Mouse (Mus musculus): ENCODE data around the gene Actc1. TPM values are rescaled to one million over a fixed set of nuclear protein-coding genes. Genes with fewer than 3 reads are reported as not detected.

The Actc1 gene
- total and polyA plus RNA-seq, 3 experiments = not detected

- Histone ChIP-seq H3K4me1 (ENCODE audit: control insufficient read depth in 1 of 2, insufficient read depth in 2 of 2) (no peaks in the 10 kb centered on the region), H3K9me3 (replicated peaks; ENCODE audit: low read length) (no peaks in the 10 kb centered on the region), H3K27me3 (replicated peaks) (no peaks in the 10 kb centered on the region), H3K36me3 (replicated peaks in 1 of 2; ENCODE audit: control insufficient read depth in 1 of 2, insufficient read depth in 1 of 2, low read length in 1 of 2) (no peaks in the 10 kb centered on the region), H3K4me2 (ENCODE audit: insufficient read depth, low read depth, poor library complexity, severe bottlenecking) (no peak overlapping the region), H3K4me3 (replicated peaks in 1 of 3; ENCODE audit: low read depth in 2 of 3, low read length in 2 of 3, poor library complexity in 1 of 3) (no peak overlapping the region), H3K79me2 (replicated peaks; ENCODE audit: control insufficient read depth, extremely low read depth, insufficient read depth, poor library complexity, severe bottlenecking) (no peaks in the 10 kb centered on the region), H3K9ac (ENCODE audit: insufficient read depth, low read depth) (no peak overlapping the region), H3K27ac (ENCODE audit: insufficient read depth, low read depth) (no peak overlapping the region)
- TF ChIP-seq MYC (IDR thresholded peaks at IDR 0.05; ENCODE audit: low read depth, low read length) = no peak
- TF ChIP-seq SMC3 (IDR thresholded peaks at IDR 0.05; ENCODE audit: low read depth, low read length) = no peak
- TF ChIP-seq ETS1 (conservative IDR thresholded peaks at IDR 0.05; ENCODE audit: low read depth, low read length) = no peak
- no peak for TF ChIP-seq ELF1 (IDR thresholded peaks at IDR 0.05; ENCODE audit: low read depth, low read length)
- TF ChIP-seq SIN3A (IDR thresholded peaks at IDR 0.05; ENCODE audit: low read length) = no peak
- no peak for TF ChIP-seq CHD2 (IDR thresholded peaks at IDR 0.05; ENCODE audit: low read length)
- no peak for DNase-seq (ENCODE audit: extremely low read depth)
- in situ Hi-C loops (cut with MboI; ENCODE audit: low pct_ligation_motif_present, low pct_unique_long_range_greater_than_20kb, low sequenced_read_pairs) = loop anchor here (25.0 kb wide), 1 partner anchor 185 kb away; no protein-coding TSS in a partner anchor
- dilution Hi-C loops (cut with MboI; ENCODE audit: extremely low pct_ligation_motif_present, extremely low pct_unique_long_range_greater_than_20kb, low sequenced_read_pairs) = no loop called here
Observed at GRCm38 (mm10) chr2:114071876-114072275, 18.5 kb upstream of the Actc1 start.

GRCm38 (mm10) chr2:114066226-114066625, 12.9 kb upstream of the Actc1 start:
- Histone ChIP-seq H3K9me3 (replicated peaks; ENCODE audit: low read length) (no peaks in the 10 kb centered on the region), H3K36me3 (replicated peaks in 1 of 2; ENCODE audit: control insufficient read depth in 1 of 2, insufficient read depth in 1 of 2, low read length in 1 of 2) (no peaks in the 10 kb centered on the region), H3K79me2 (replicated peaks; ENCODE audit: control insufficient read depth, extremely low read depth, insufficient read depth, poor library complexity, severe bottlenecking) (no peaks in the 10 kb centered on the region), H3K4me3 (replicated peaks in 1 of 3; ENCODE audit: low read depth in 2 of 3, low read length in 2 of 3, poor library complexity in 1 of 3) (no peak overlapping the region), H3K27ac (ENCODE audit: insufficient read depth, low read depth) (no peak overlapping the region), H3K9ac (ENCODE audit: insufficient read depth, low read depth) (no peak overlapping the region), H3K4me2 (ENCODE audit: insufficient read depth, low read depth, poor library complexity, severe bottlenecking) (no peak overlapping the region), H3K4me1 (ENCODE audit: control insufficient read depth in 1 of 2, insufficient read depth in 2 of 2) (no peaks in the 10 kb centered on the region), H3K27me3 (replicated peaks) (no peaks in the 10 kb centered on the region)
- DNase-seq (ENCODE audit: extremely low read depth) = no peak
- dilution Hi-C loops (cut with MboI; ENCODE audit: extremely low pct_ligation_motif_present, extremely low pct_unique_long_range_greater_than_20kb, low sequenced_read_pairs) = no loop called here
- in situ Hi-C loops (cut with MboI; ENCODE audit: low pct_ligation_motif_present, low pct_unique_long_range_greater_than_20kb, low sequenced_read_pairs) = loop anchor here (25.0 kb wide), 1 partner anchor 179 kb away; no protein-coding TSS in a partner anchor
- TF ChIP-seq SMC3 (IDR thresholded peaks at IDR 0.05; ENCODE audit: low read depth, low read length) = no peak

GRCm38 (mm10) chr2:114064004-114064403, 10.7 kb upstream of the Actc1 start:
- Histone ChIP-seq H3K79me2 (replicated peaks; ENCODE audit: control insufficient read depth, extremely low read depth, insufficient read depth, poor library complexity, severe bottlenecking) (no peaks in the 10 kb centered on the region), H3K9me3 (replicated peaks; ENCODE audit: low read length) (no peaks in the 10 kb centered on the region), H3K4me3 (replicated peaks in 1 of 3; ENCODE audit: low read depth in 2 of 3, low read length in 2 of 3, poor library complexity in 1 of 3) (no peak overlapping the region), H3K4me1 (ENCODE audit: control insufficient read depth in 1 of 2, insufficient read depth in 2 of 2) (peaks cover 0 to 6% of the 10 kb centered on the region in 2 experiments; a peak in 1 of 4 replicates), H3K9ac (ENCODE audit: insufficient read depth, low read depth) (no peak overlapping the region), H3K36me3 (replicated peaks in 1 of 2; ENCODE audit: control insufficient read depth in 1 of 2, insufficient read depth in 1 of 2, low read length in 1 of 2) (no peaks in the 10 kb centered on the region), H3K27me3 (replicated peaks) (no peaks in the 10 kb centered on the region), H3K27ac (ENCODE audit: insufficient read depth, low read depth) (no peak overlapping the region), H3K4me2 (ENCODE audit: insufficient read depth, low read depth, poor library complexity, severe bottlenecking) (no peak overlapping the region)
- dilution Hi-C loops (cut with MboI; ENCODE audit: extremely low pct_ligation_motif_present, extremely low pct_unique_long_range_greater_than_20kb, low sequenced_read_pairs) (no loop called here), in situ Hi-C loops (cut with MboI; ENCODE audit: low pct_ligation_motif_present, low pct_unique_long_range_greater_than_20kb, low sequenced_read_pairs) (loop anchor here (25.0 kb wide), 1 partner anchor 177 kb away; no protein-coding TSS in a partner anchor)
- TF ChIP-seq CTCF (conservative IDR thresholded peaks at IDR 0.05 in 1 of 2, IDR thresholded peaks at IDR 0.05 in 1 of 2; ENCODE audit: low read depth in 2 of 2, low read length in 2 of 2) = peak in 1 of 2 experiments; percentile 70; a peak in 2 of 4 replicates
- peak; percentile 64 for TF ChIP-seq RAD21 (IDR thresholded peaks at IDR 0.05; ENCODE audit: low read depth, low read length)
- no peak for TF ChIP-seq CHD1 (IDR thresholded peaks at IDR 0.05; ENCODE audit: low read depth, low read length)
- no peak for TF ChIP-seq JUND (conservative IDR thresholded peaks at IDR 0.05; ENCODE audit: low read depth, low read length)
- TF ChIP-seq MYC (IDR thresholded peaks at IDR 0.05; ENCODE audit: low read depth, low read length) = no peak
- TF ChIP-seq SMC3 (IDR thresholded peaks at IDR 0.05; ENCODE audit: low read depth, low read length) = peak; percentile 67
- peak; percentile 22 for DNase-seq (ENCODE audit: extremely low read depth)

Data from CH12.LX (cell line).